Mouse (Mus musculus) layer of hippocampus, adult 6 months (tissue): ENCODE measurements around the gene Atxn7l1. TPM values are rescaled to one million over a fixed set of nuclear protein-coding genes. Genes with fewer than 3 reads are reported as not detected.

ENCODE experiments used
- long read RNA-seq, 2 experiments: library from polyadenylated mRNA; unstranded; transcript quantifications; one replicate each; pipeline ENCODE4 v2.0.0; 2019 to 2020
- polyA plus RNA-seq: library from polyadenylated mRNA; unstranded; fragments of <200 nt; fragmentation: Nextera tagmentation; gene quantifications from 2 replicates; pipeline ENCODE4 v1.2.3, GENCODE M21; 2021

The Atxn7l1 gene
- polyA plus RNA-seq = 15.7 and 18.9 TPM in 2 replicates
- long read RNA-seq, experiment 1, partial matches to known transcripts = 6 of 16 reads
- long read RNA-seq, experiment 1, other reads (novel, unspliced or antisense) = 10 of 16 reads
- long read RNA-seq, experiment 2, transcript Atxn7l1-203 (4 exons, 1,675 nt) = major isoform, 42 of 66 reads
- long read RNA-seq, experiment 2, partial matches to known transcripts = 15 of 66 reads
- long read RNA-seq, experiment 2, other reads (novel, unspliced or antisense) = 9 of 66 reads

DNA sequence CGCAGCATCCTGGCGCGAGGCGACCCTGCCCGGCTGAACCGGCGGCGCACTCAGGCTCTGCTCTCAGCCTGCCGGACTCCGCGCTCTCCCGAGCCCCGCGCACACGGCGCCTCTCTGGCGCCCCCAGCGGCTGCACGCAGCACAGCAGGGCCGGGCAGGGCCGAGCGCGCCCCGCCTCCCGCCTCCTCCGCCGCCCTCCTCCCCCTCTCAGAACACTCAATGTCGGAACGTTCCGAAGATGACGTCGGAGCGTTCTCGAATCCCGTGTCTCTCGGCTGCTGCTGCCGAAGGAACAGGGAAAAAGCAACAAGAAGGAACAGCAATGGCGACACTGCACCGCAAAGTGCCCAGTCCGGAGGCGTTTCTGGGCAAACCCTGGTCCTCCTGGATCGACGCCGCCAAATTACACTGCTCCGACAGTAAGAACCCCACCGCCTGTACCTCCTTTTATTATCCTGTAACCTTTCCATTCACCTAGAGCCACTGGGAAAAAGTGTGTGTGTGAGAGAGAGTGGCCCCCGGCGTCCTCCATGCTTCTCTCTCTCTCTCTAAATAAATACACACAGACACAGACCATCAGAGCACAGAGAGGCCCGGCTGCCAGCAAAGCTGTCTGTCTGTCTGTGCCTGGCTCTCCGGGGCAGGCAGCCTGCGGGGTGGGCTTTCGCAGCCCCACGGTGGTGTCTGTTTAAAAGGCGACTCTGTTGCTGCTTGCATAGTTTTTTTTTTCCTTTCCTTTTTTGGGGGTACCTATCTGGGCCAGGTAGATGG lies at the start of gene Atxn7l1:
Gene Atxn7l1 (plus strand): TSS at position 197 of the 771 bp plus-strand sequence.

DNA sequence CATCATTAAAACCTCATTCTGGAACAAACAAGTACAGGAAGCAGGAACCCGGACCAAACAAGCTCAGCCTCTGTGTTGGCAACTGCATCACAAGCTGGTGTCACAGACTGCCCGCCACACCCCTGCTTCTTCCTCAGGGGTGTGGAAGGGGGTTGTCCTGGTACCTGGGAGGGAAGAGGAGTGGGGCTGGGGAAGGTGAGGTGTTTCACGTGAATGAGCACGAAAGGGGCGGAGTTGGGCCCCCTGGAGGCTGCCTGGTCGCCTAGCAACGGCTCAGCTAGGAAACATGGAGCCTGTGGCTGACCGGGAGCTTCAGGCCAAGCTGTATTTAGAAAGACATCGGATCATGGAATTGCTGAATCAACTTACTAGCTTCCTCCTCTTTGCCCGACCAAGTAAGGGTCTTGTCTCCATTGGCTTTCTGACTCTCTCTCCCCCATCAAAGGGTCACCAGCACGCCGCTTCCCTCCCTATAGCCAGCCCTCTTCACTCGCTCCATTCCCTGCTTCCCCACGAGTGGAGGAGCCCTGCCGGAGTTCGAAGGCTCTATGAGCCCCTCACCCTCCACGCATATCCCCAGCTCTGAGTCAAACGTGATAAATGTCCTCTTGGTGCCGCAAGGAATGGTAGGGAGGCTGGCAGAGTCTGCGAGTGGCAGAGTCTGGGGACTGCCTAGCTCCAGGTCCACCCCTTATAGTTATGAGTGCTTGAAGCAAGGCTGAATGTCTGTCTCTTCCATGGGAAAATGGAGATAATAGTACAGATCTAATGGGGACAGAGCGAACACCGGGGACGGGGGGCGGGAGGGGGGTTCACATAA lies 247.5 kb downstream of the Atxn7l1 start, which contains the start of gene Efcab10:
Gene Efcab10 (plus strand): TSS at position 51 of the 820 bp plus-strand sequence.

Other genes starting within 250 kb of the Atxn7l1 start
- gene Sypl, start 193.8 kb upstream of the Atxn7l1 start, polyA plus RNA-seq = 80.9 and 84.6 TPM in 2 replicates
- gene Cdhr3, start 54.8 kb upstream of the Atxn7l1 start, polyA plus RNA-seq = 2.2 and 3.7 TPM in 2 replicates
- gene Efcab10, start 247.2 kb downstream of the Atxn7l1 start, polyA plus RNA-seq = 18.8 and 30.2 TPM in 2 replicates